Mouse (Mus musculus) kidney, postnatal 0 days (tissue): ENCODE measurements at regions not wholly inside any gene's neighbourhood (a gene's known extent, or its start where the extent isn't known, plus 50 kb on each side); places are given as distances from the start of the nearest gene placed in this dataset.
A peak's percentile ranks its signal among the peaks of the same experiment; 100 is the strongest.

Experiments
- ATAC-seq: fragments of 200-750 bp; cut with Nextera tagmentation; replicated peaks from 2 replicates; pipeline ENCODE4 v1.8.0; 2017; ENCODE audit warnings: low read depth, moderate number of reproducible peaks, moderate TSS enrichment, moderate library complexity; ENCODE audit not compliant: low FRiP score
- DNase-seq: peaks from one replicate; pipeline ENCODE4 v3.0.0-alpha.2; 2016; ENCODE audit warnings: low spot score
- H3K27ac ChIP-seq: fragments of 300-500 bp; sonication (generic); 2 replicates; pipeline ENCODE4 v1.5.1; 2014; ENCODE audit warnings: mild to moderate bottlenecking
- H3K27me3 ChIP-seq: fragments of 300-500 bp; sonication (generic); 2 replicates; pipeline ENCODE4 v1.6.1; 2014; ENCODE audit warnings: low read length, mixed read lengths; ENCODE audit not compliant: insufficient read depth
- H3K36me3 ChIP-seq: fragments of 300-500 bp; sonication (generic); 2 replicates; pipeline ENCODE4 v1.6.1; 2014; ENCODE audit warnings: low read length, mixed read lengths; ENCODE audit not compliant: insufficient read depth
- H3K4me1 ChIP-seq: fragments of 300-500 bp; sonication (generic); replicated peaks from 2 replicates; pipeline ENCODE4 v1.6.1; 2014; ENCODE audit warnings: antibody characterized with exemption, low read length, mixed read lengths; ENCODE audit not compliant: insufficient read depth
- H3K4me2 ChIP-seq: fragments of 300-500 bp; sonication (generic); 2 replicates; pipeline ENCODE4 v1.6.1; 2014; ENCODE audit warnings: mild to moderate bottlenecking, low read length, moderate library complexity, mixed read lengths
- H3K4me3 ChIP-seq: fragments of 300-500 bp; sonication (generic); replicated peaks from 2 replicates; pipeline ENCODE4 v1.5.1; 2014; ENCODE audit warnings: low read depth, low read length
- H3K9ac ChIP-seq: fragments of 300-500 bp; sonication (generic); 2 replicates; pipeline ENCODE4 v1.6.1; 2014; ENCODE audit warnings: low read depth, low read length
- H3K9me3 ChIP-seq: fragments of 300-500 bp; sonication (generic); replicated peaks from 2 replicates; pipeline ENCODE4 v1.6.1; 2016; ENCODE audit warnings: low read length, inconsistent platforms, mixed read lengths
- CTCF ChIP-seq: IDR thresholded peaks from 2 replicates; pipeline ENCODE4 v1.5.1; 2016; ENCODE audit warnings: antibody characterized with exemption, low read depth, mild to moderate bottlenecking, moderate library complexity
- WGBS: fragments of 180-500 bp; shearing (Covaris S2); extraction: QIAGEN DNeasy Blood & Tissue Kit; methylation state at CpG from one replicate; pipeline ENCODE4 v1.1.7; 2014; 5-methylcytosine and 5-hydroxymethylcytosine counted together

DNA sequence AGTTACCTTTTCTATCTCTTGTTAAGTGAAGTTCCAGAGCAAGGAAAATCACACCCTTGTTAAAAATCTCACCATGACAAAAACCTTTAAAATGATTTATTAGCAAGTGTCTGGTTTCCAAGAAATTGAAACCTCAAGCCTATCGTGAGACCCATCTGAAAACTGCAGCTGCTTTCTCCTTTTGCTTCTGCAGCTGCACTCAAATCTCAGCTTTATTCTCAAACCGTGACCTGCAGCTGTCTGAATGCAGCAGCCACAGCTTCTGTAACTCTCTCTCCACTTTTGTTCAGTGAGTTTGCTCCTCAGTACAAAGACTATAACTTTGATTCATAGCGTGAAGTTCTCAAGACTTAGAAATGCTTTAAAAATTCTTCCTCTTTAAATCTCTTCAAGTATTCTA lies 713.3 kb upstream of the Pom121l12 start:
- no peaks in the 10 kb centered on the region for H3K27me3 ChIP-seq
- TF ChIP-seq CTCF: no peak
- WGBS: 19% methylated on average over 3 of the region's 3 CpGs
- no peaks in the 10 kb centered on the region for H3K36me3 ChIP-seq
- ATAC-seq (no peak), DNase-seq (peak; percentile 77)
- no peak overlapping the region for H3K4me2 ChIP-seq
- no peak overlapping the region for H3K4me3 ChIP-seq
- no peaks in the 10 kb centered on the region for H3K9me3 ChIP-seq
- H3K4me1 ChIP-seq: no peaks in the 10 kb centered on the region
- H3K9ac ChIP-seq: no peak overlapping the region
- no peak overlapping the region for H3K27ac ChIP-seq

DNA sequence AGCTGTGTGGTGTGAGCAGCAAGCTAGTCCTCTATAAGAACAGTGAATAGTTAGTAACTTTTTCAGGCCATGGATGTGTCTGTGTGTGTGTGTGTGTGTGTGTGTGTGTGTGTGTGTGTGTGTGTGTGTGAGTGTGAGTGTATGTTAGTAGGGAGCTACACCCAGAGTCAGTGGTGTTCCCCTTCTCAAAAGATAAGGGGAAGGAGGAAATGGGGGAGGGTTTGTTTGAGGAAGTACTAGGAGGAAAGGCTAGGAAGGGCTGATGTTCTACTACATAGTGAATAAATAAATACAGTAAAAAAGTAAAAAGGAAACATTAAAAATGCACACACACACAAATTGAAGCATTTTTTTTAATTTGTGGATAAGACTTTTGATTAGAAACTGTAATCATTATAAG lies 705.8 kb upstream of the Pom121l12 start:
- ATAC-seq (no peak), DNase-seq (no peak)
- Histone ChIP-seq H3K4me3 (no peak overlapping the region), H3K36me3 (no peaks in the 10 kb centered on the region), H3K4me1 (no peaks in the 10 kb centered on the region), H3K9ac (no peak overlapping the region), H3K9me3 (no peaks in the 10 kb centered on the region), H3K27ac (no peak overlapping the region), H3K4me2 (no peak overlapping the region), H3K27me3 (no peaks in the 10 kb centered on the region)
- TF ChIP-seq CTCF: no peak
